ENCODE assay signal across 18 mouse cellular contexts in the genomic region with DNA sequence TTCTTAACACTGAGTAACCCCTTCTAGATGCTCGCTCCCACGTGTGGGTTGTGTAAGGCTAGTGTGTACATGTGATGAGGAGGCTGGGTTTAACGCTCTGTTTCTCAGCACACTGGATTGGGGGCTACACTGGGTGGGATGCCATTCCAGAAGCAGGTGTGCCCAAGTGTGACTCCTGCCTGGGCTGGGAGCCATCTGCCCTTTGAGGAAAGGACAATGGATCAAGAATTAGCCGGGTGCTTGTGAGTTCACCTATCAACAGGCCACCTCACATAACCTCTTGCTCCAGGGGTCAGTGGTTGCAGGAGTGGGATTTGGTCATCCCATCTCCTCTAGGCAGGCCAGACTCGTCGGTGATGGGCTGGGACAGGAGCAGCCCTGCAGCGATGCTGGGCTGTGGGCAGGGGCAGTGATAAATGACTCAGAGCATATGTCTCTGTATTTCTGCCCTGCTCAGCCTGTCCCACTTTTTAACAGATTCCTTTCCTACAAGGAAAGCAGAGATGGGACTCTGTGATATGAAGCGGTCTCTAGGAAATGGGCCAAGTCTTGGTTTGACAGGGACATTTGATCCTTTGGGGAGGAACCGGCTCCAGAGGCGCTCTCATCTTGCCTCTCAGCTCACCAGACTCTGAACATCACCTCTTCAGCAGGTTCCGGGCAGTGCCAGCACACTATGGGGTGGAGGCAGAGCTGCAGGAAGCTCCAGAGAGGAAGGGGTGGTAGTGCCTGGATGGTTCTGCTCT. TPM values are rescaled to one million over a fixed set of nuclear protein-coding genes. Genes with fewer than 3 reads are reported as not detected.
A peak's percentile ranks its signal among the peaks of the same experiment; 100 is the strongest.
DNase-seq lines count a peak whose midpoint lies in the region; ATAC-seq and TF ChIP-seq lines count a peak whose summit lies in the region.
"Had no signal": no experiment of that assay in that cellular context is flagged by ENCODE, and none has a peak within 500 bp of the region (broad histone marks: within the 10 kb centered on the region; RNA-seq: fewer than 3 reads in every experiment).

No protein-coding gene starts in this region.

- peak; percentile 32; the same call in 1 of the 2 replicates for ATAC-seq in hindbrain, embryonic 15.5 days (ENCODE audit: low FRiP score, low read depth)
- no peak for ATAC-seq in midbrain, embryonic 11.5 days (ENCODE audit: low FRiP score)
- no peak for ATAC-seq in midbrain, postnatal 0 days (ENCODE audit: low FRiP score)
- ATAC-seq: forebrain, embryonic 14.5 days; intestine, embryonic 15.5 days; liver, postnatal 0 days had no signal

- no peak for TF ChIP-seq CTCF in midbrain, postnatal 0 days (IDR thresholded peaks at IDR 0.05)

- WGBS in hindbrain, embryonic 15.5 days, result 63% methylated on average over 11 of the region's 11 CpGs
- WGBS in hindbrain, embryonic 10.5 days, result 78% methylated on average over 11 of the region's 11 CpGs
- 77% methylated on average over 11 of the region's 11 CpGs for WGBS in midbrain, embryonic 11.5 days
- 74% methylated on average over 11 of the region's 11 CpGs for WGBS in midbrain, postnatal 0 days

- no peak overlapping the region for H3K4me3 ChIP-seq in hindbrain, embryonic 15.5 days
- H3K4me3 ChIP-seq in hindbrain, embryonic 10.5 days, result no peak overlapping the region
- H3K4me3 ChIP-seq in midbrain, embryonic 11.5 days (ENCODE audit: low read depth, low read length), result no peak overlapping the region
- no peak overlapping the region for H3K4me3 ChIP-seq in midbrain, postnatal 0 days (ENCODE audit: low read depth, low read length)
- H3K4me3 ChIP-seq: embryonic facial prominence, embryonic 10.5 days; intestine, embryonic 15.5 days; limb, embryonic 15.5 days had no signal

- peaks cover 6% of the 10 kb centered on the region; the same call in 1 of the 2 replicates for H3K4me1 ChIP-seq in hindbrain, embryonic 15.5 days (replicated peaks)
- H3K4me1 ChIP-seq in hindbrain, embryonic 10.5 days (replicated peaks), result peaks cover 49% of the 10 kb centered on the region
- H3K4me1 ChIP-seq in midbrain, embryonic 11.5 days (ENCODE audit: control insufficient read depth, insufficient read depth, low read length), result no peaks in the 10 kb centered on the region
- no peaks in the 10 kb centered on the region for H3K4me1 ChIP-seq in midbrain, postnatal 0 days (ENCODE audit: insufficient read depth, low read length)
- H3K4me1 ChIP-seq: limb, embryonic 15.5 days had no signal

- no peak for DNase-seq in hindbrain, embryonic 10.5 days (ENCODE audit: low spot score)
- peak; percentile 68 for DNase-seq in midbrain, embryonic 11.5 days (ENCODE audit: low spot score, missing footprints)
- DNase-seq in midbrain, postnatal 0 days (ENCODE audit: low spot score), result no peak
- DNase-seq in cerebellum, adult 11 months, result peak; percentile 57
- DNase-seq in cerebellum, postnatal 14 days, result peak; percentile 60 to 71
- no peak for DNase-seq in heart, postnatal 25 days (ENCODE audit: low spot score)
- DNase-seq in gastrocnemius, adult 8-10 months (ENCODE audit: low spot score in 2 of 2), result no peak
- DNase-seq: adrenal gland, postnatal 36 days; B cell, adult 2 months; heart, adult 18-20 months; liver, postnatal 0 days; lung, postnatal 36 days; thymus, adult 18-20 months had no signal

- no peaks in the 10 kb centered on the region for H3K36me3 ChIP-seq in hindbrain, embryonic 15.5 days
- H3K36me3 ChIP-seq in hindbrain, embryonic 10.5 days, result no peaks in the 10 kb centered on the region
- H3K36me3 ChIP-seq in midbrain, embryonic 11.5 days (ENCODE audit: control insufficient read depth, insufficient read depth, low read length), result no peaks in the 10 kb centered on the region
- peaks cover 17% of the 10 kb centered on the region for H3K36me3 ChIP-seq in midbrain, postnatal 0 days (ENCODE audit: insufficient read depth, low read length)
- H3K36me3 ChIP-seq: embryonic facial prominence, embryonic 10.5 days; intestine, embryonic 15.5 days; limb, embryonic 15.5 days had no signal

- H3K27ac ChIP-seq in hindbrain, embryonic 15.5 days (replicated peaks), result no peak overlapping the region
- no peak overlapping the region for H3K27ac ChIP-seq in hindbrain, embryonic 10.5 days
- H3K27ac ChIP-seq in midbrain, embryonic 11.5 days (ENCODE audit: low read depth, low read length), result no peak overlapping the region
- H3K27ac ChIP-seq in midbrain, postnatal 0 days (ENCODE audit: low read depth, low read length), result no peak overlapping the region
- H3K27ac ChIP-seq: intestine, embryonic 15.5 days; limb, embryonic 15.5 days had no signal

- H3K9ac ChIP-seq in hindbrain, embryonic 15.5 days, result no peak overlapping the region
- no peak overlapping the region for H3K9ac ChIP-seq in midbrain, embryonic 11.5 days (ENCODE audit: low read length)
- H3K9ac ChIP-seq in midbrain, postnatal 0 days (replicated peaks; ENCODE audit: low read length, poor library complexity, severe bottlenecking), result no peak overlapping the region
- H3K9ac ChIP-seq: intestine, embryonic 15.5 days; limb, embryonic 15.5 days; liver, postnatal 0 days had no signal

- H3K9me3 ChIP-seq in hindbrain, embryonic 15.5 days, result no peaks in the 10 kb centered on the region
- H3K9me3 ChIP-seq in hindbrain, embryonic 10.5 days, result no peaks in the 10 kb centered on the region
- H3K9me3 ChIP-seq in midbrain, embryonic 11.5 days (ENCODE audit: control insufficient read depth, low read length), result no peaks in the 10 kb centered on the region
- no peaks in the 10 kb centered on the region for H3K9me3 ChIP-seq in midbrain, postnatal 0 days (ENCODE audit: low read length)
- H3K9me3 ChIP-seq: embryonic facial prominence, embryonic 10.5 days; intestine, embryonic 15.5 days; limb, embryonic 15.5 days had no signal

- H3K4me2 ChIP-seq in hindbrain, embryonic 15.5 days, result no peak overlapping the region
- H3K4me2 ChIP-seq in midbrain, embryonic 11.5 days, result no peak overlapping the region
- H3K4me2 ChIP-seq in midbrain, postnatal 0 days (ENCODE audit: low read depth, low read length, poor library complexity, severe bottlenecking), result no peak overlapping the region
- H3K4me2 ChIP-seq: intestine, embryonic 15.5 days; limb, embryonic 15.5 days had no signal

- no peaks in the 10 kb centered on the region for H3K27me3 ChIP-seq in hindbrain, embryonic 15.5 days
- H3K27me3 ChIP-seq in hindbrain, embryonic 10.5 days (ENCODE audit: insufficient read depth, poor library complexity, severe bottlenecking), result no peaks in the 10 kb centered on the region
- no peaks in the 10 kb centered on the region for H3K27me3 ChIP-seq in midbrain, embryonic 11.5 days (ENCODE audit: control insufficient read depth, insufficient read depth, low read length)
- no peaks in the 10 kb centered on the region for H3K27me3 ChIP-seq in midbrain, postnatal 0 days (ENCODE audit: insufficient read depth, low read length)
- H3K27me3 ChIP-seq: intestine, embryonic 15.5 days; limb, embryonic 15.5 days had no signal

- intact Hi-C loops in heart, postnatal 25 days (cut with DNase I), result loop anchor here (10.0 kb wide), 1 partner anchor 119 kb away; no protein-coding TSS in a partner anchor

RNA-seq across cellular contexts. Expression of a gene that starts 31.0 kb away (rescaled TPM):
- polyA plus RNA-seq in hindbrain, embryonic 15.5 days (2015; fragmentation: Nextera tagmentation; extraction: Ambion mirVana), result 30.2 and 30.7 TPM in 2 replicates
- 32.3 and 34.8 TPM in 2 replicates for polyA plus RNA-seq in hindbrain, embryonic 10.5 days (2016; fragmentation: Nextera tagmentation; extraction: Ambion mirVana)
- 32.0 and 32.3 TPM in 2 replicates for polyA plus RNA-seq in midbrain, embryonic 11.5 days (2014; fragmentation: Nextera tagmentation; extraction: Ambion mirVana)
- total RNA-seq in midbrain, postnatal 0 days (2014; rRNA removed), result 11.1 and 13.6 TPM in 2 replicates
- 13.4 and 14.5 TPM in 2 replicates for polyA plus RNA-seq in midbrain, postnatal 0 days (2015; fragmentation: Nextera tagmentation; extraction: Ambion mirVana)
- total RNA-seq in heart, postnatal 25 days (2021), result 1 to 10 TPM; 3.9 to 4.4 TPM
- total RNA-seq in gastrocnemius, adult 8-10 months (2022), result 1 to 10 TPM in 3 of 4 experiments, under 1 TPM in 1; 0.87 to 2.8 (median 1.5) TPM

RNA-seq across cellular contexts. Expression of a gene that starts 39.2 kb away (rescaled TPM):
- polyA plus RNA-seq in hindbrain, embryonic 15.5 days (2015; fragmentation: Nextera tagmentation; extraction: Ambion mirVana), result 26.4 and 26.5 TPM in 2 replicates
- polyA plus RNA-seq in hindbrain, embryonic 10.5 days (2016; fragmentation: Nextera tagmentation; extraction: Ambion mirVana), result 3.9 and 5.2 TPM in 2 replicates
- 3.4 and 3.5 TPM in 2 replicates for polyA plus RNA-seq in midbrain, embryonic 11.5 days (2014; fragmentation: Nextera tagmentation; extraction: Ambion mirVana)
- 131 and 140 TPM in 2 replicates for total RNA-seq in midbrain, postnatal 0 days (2014; rRNA removed)
- 34.6 and 37.1 TPM in 2 replicates for polyA plus RNA-seq in midbrain, postnatal 0 days (2015; fragmentation: Nextera tagmentation; extraction: Ambion mirVana)
- under 1 TPM in 1 of 2 experiments, not detected in 1; 0.05 TPM for total RNA-seq in heart, postnatal 25 days (2021)
- total RNA-seq in gastrocnemius, adult 8-10 months (2022), result under 1 TPM in 2 of 4 experiments, not detected in 2; 0.02 to 0.11 TPM

RNA-seq across cellular contexts. Expression of a gene that starts 57.7 kb away (rescaled TPM):
- 6.8 and 7.9 TPM in 2 replicates for polyA plus RNA-seq in hindbrain, embryonic 15.5 days (2015; fragmentation: Nextera tagmentation; extraction: Ambion mirVana)
- 9.2 and 9.3 TPM in 2 replicates for polyA plus RNA-seq in hindbrain, embryonic 10.5 days (2016; fragmentation: Nextera tagmentation; extraction: Ambion mirVana)
- 9.0 and 9.6 TPM in 2 replicates for polyA plus RNA-seq in midbrain, embryonic 11.5 days (2014; fragmentation: Nextera tagmentation; extraction: Ambion mirVana)
- total RNA-seq in midbrain, postnatal 0 days (2014; rRNA removed), result 2.1 and 2.9 TPM in 2 replicates
- polyA plus RNA-seq in midbrain, postnatal 0 days (2015; fragmentation: Nextera tagmentation; extraction: Ambion mirVana), result 3.9 and 4.8 TPM in 2 replicates
- 1 to 10 TPM in 1 of 2 experiments, under 1 TPM in 1; 0.95 to 1.2 TPM for total RNA-seq in heart, postnatal 25 days (2021)
- under 1 TPM in 3 of 4 experiments, not detected in 1; 0.24 to 0.43 (median 0.24) TPM for total RNA-seq in gastrocnemius, adult 8-10 months (2022)

Comparison
In these comparisons a context has a peak if more than half of its experiments do, and no peak if none do; other contexts are left out.
1. DNase-seq: peak in midbrain, embryonic 11.5 days (single experiment), cerebellum, adult 11 months (single experiment) and cerebellum, postnatal 14 days (2 of 2); none in hindbrain, embryonic 10.5 days (single experiment), midbrain, postnatal 0 days (single experiment), heart, postnatal 25 days (single experiment) and gastrocnemius, adult 8-10 months (0 of 2).